Mouse (Mus musculus) stomach, embryonic 16.5 days (tissue): ENCODE measurements around the gene Rusc1. TPM values are rescaled to one million over a fixed set of nuclear protein-coding genes. Genes with fewer than 3 reads are reported as not detected.

ENCODE experiments used
- ATAC-seq: fragments of 200-750 bp; cut with Nextera tagmentation; 2 replicates; pipeline ENCODE4 v1.8.0; 2017; ENCODE audit warnings: moderate number of reproducible peaks, moderate TSS enrichment; ENCODE audit not compliant: insufficient read depth, low FRiP score
- H3K27ac ChIP-seq: fragments of 300-500 bp; sonication (generic); 2 replicates; pipeline ENCODE4 v1.5.1; 2014; ENCODE audit warnings: low read length
- H3K27me3 ChIP-seq: fragments of 300-500 bp; sonication (generic); 2 replicates; pipeline ENCODE4 v1.6.1; 2014; ENCODE audit warnings: low read length, control low read depth, mixed read lengths; ENCODE audit not compliant: control insufficient read depth, insufficient read depth
- H3K36me3 ChIP-seq: fragments of 300-500 bp; sonication (generic); 2 replicates; pipeline ENCODE4 v1.6.1; 2014; ENCODE audit warnings: low read length; ENCODE audit not compliant: control insufficient read depth, insufficient read depth
- H3K4me1 ChIP-seq: fragments of 300-500 bp; sonication (generic); 2 replicates; pipeline ENCODE4 v1.6.1; 2014; ENCODE audit warnings: low read length, control low read depth, mixed read lengths; ENCODE audit not compliant: control insufficient read depth, insufficient read depth
- H3K4me2 ChIP-seq: fragments of 300-500 bp; sonication (generic); 2 replicates; pipeline ENCODE4 v1.6.1; 2014; ENCODE audit warnings: low read depth, low read length, mixed read lengths
- H3K4me3 ChIP-seq: fragments of 300-500 bp; sonication (generic); replicated peaks from 2 replicates; pipeline ENCODE4 v1.5.1; 2014; ENCODE audit warnings: mild to moderate bottlenecking, low read length
- H3K9ac ChIP-seq: fragments of 300-500 bp; sonication (generic); 2 replicates; pipeline ENCODE4 v1.6.1; 2014; ENCODE audit warnings: low read length
- H3K9me3 ChIP-seq: fragments of 300-500 bp; sonication (generic); replicated peaks from 2 replicates; pipeline ENCODE4 v1.6.1; 2016; ENCODE audit warnings: low read length, control low read depth; ENCODE audit not compliant: control insufficient read depth
- WGBS: fragments of 180-500 bp; shearing (Covaris S2); extraction: QIAGEN DNeasy Blood & Tissue Kit; methylation state at CpG from one replicate; pipeline ENCODE4 v1.1.7; 2014; 5-methylcytosine and 5-hydroxymethylcytosine counted together
- polyA plus RNA-seq: library from polyadenylated mRNA; unstranded; fragments of >200 nt; fragmentation: Nextera tagmentation; extraction: Ambion mirVana; gene quantifications from 2 replicates; pipeline ENCODE4 v1.2.1, GENCODE M21; 2015

Gene Rusc1
- polyA plus RNA-seq, 1 experiment from 2014 or later: 19.2 TPM

GRCm38 (mm10) chr3:89124241-89124640 is 31.1 kb upstream of the Rusc1 start:
- Histone ChIP-seq H3K9ac (no peak overlapping the region), H3K4me1 (0 out of 2 replicates have a peak, but pooled peaks cover 4% of the 10 kb centered on the region), H3K4me3 (no peak overlapping the region), H3K27me3 (no peaks in the 10 kb centered on the region), H3K27ac (no peak overlapping the region), H3K36me3 (no peaks in the 10 kb centered on the region), H3K4me2 (no peak overlapping the region), H3K9me3 (no peaks in the 10 kb centered on the region)
- no peak for ATAC-seq
- 57% methylated on average over 3 of the region's 3 CpGs for WGBS

- no peak for ATAC-seq
Measured at GRCm38 (mm10) chr3:89123313-89123712, 30.2 kb upstream of the Rusc1 start.

DNA sequence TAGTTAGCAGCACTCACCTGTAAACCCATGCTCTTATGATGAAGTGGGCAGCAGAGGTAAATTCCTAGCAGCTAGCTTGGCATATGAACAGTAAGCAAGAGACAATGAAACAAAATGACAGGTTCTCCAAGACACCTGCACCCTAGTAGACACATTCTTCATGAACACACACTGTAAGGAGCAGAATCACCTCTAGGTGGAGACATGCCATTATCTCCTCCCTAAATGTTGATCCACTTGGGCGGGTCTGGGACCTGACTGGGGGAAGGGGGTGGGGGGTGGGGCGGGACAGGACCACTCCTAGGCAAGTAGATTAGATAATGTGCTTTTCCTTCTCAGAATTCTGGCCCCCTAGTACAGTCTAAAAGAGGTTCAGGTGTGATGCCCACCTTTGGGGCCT is 22.4 kb upstream of the Rusc1 start:
- H3K36me3 ChIP-seq: no peaks in the 10 kb centered on the region
- no peak overlapping the region for H3K4me2 ChIP-seq
- no peaks in the 10 kb centered on the region for H3K27me3 ChIP-seq
- ATAC-seq: peak; percentile 44; the same call in 1 of the 2 replicates
- no peak overlapping the region for H3K9ac ChIP-seq
- H3K4me1 ChIP-seq: no peaks in the 10 kb centered on the region
- no peak overlapping the region for H3K4me3 ChIP-seq
- 8% methylated on average over 2 of the region's 2 CpGs for WGBS
- no peak overlapping the region for H3K27ac ChIP-seq
- no peaks in the 10 kb centered on the region for H3K9me3 ChIP-seq

More at GRCm38 (mm10) chr3:89123313-89123712, 30.2 kb upstream of the Rusc1 start:
- Histone ChIP-seq H3K4me3 (no peak overlapping the region), H3K27me3 (no peaks in the 10 kb centered on the region), H3K36me3 (no peaks in the 10 kb centered on the region), H3K27ac (no peak overlapping the region), H3K9ac (no peak overlapping the region), H3K4me1 (0 out of 2 replicates have a peak, but pooled peaks cover 4% of the 10 kb centered on the region), H3K9me3 (no peaks in the 10 kb centered on the region), H3K4me2 (no peak overlapping the region)
- WGBS: 53% methylated on average over 2 of the region's 2 CpGs

DNA sequence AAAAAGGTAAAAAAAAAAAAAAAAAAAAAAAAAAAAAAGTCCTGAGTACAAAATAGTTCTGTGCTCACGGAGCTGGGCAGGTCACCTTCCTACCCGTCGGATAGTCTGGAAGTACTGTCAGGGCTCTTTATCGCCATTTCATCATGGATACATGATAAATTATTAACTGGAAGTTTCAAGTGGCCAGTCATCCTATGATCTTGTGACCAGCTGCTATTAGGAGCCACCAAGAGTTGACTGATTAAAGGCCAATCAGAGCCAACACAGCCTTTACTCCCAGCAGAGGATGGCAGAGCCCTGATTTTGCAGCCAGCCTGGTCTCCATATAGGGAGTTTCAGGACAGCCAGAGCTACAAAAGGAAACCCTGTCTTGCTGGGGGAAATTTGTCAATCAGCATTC is 19.9 kb upstream of the Rusc1 start:
- no peaks in the 10 kb centered on the region for H3K36me3 ChIP-seq
- H3K9ac ChIP-seq: no peak overlapping the region
- no peak overlapping the region for H3K4me2 ChIP-seq
- ATAC-seq: no peak
- no peaks in the 10 kb centered on the region for H3K27me3 ChIP-seq
- H3K27ac ChIP-seq: no peak overlapping the region
- WGBS: 71% methylated on average over 4 of the region's 4 CpGs
- H3K4me3 ChIP-seq: no peak overlapping the region
- no peaks in the 10 kb centered on the region for H3K4me1 ChIP-seq
- H3K9me3 ChIP-seq: no peaks in the 10 kb centered on the region

- no peak for ATAC-seq
- H3K4me2 ChIP-seq: no peak overlapping the region
- no peaks in the 10 kb centered on the region for H3K9me3 ChIP-seq
- no peaks in the 10 kb centered on the region for H3K36me3 ChIP-seq
- no peak overlapping the region for H3K27ac ChIP-seq
- no peak overlapping the region for H3K4me3 ChIP-seq
- no peaks in the 10 kb centered on the region for H3K4me1 ChIP-seq
- whole genome bisulfite sequencing: 47% methylated on average over 1 of the region's 1 CpGs
- H3K9ac ChIP-seq: no peak overlapping the region
- no peaks in the 10 kb centered on the region for H3K27me3 ChIP-seq
Measured at GRCm38 (mm10) chr3:89108146-89108545, 15.0 kb upstream of the Rusc1 start.

DNA sequence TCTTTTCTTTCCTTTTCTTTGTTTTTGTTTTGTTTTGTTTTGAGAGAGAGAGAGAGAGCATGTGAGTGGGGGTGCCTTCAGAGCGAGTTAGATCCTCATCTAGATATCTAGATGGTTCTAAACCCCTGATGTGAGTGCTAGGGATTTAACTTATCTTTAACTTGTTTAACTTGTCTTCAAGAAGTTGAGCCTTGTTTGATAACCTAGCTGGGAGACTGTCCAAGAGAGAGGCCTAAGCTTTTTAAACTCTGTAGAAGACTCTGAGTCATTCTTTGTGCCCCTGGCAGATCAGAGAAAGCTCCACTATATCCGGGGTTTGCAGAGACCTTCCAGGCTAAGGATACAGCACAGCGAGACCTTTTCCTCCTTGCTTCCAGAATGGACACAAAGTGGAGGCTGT is 14.4 kb upstream of the Rusc1 start:
- WGBS: 43% methylated on average over 3 of the region's 3 CpGs
- ATAC-seq: peak; percentile 37; the same call in 1 of the 2 replicates
- H3K9ac ChIP-seq: no peak overlapping the region
- no peak overlapping the region for H3K4me2 ChIP-seq
- H3K4me3 ChIP-seq: no peak overlapping the region
- H3K36me3 ChIP-seq: no peaks in the 10 kb centered on the region
- no peaks in the 10 kb centered on the region for H3K9me3 ChIP-seq
- peaks cover 3% of the 10 kb centered on the region for H3K4me1 ChIP-seq
- no peaks in the 10 kb centered on the region for H3K27me3 ChIP-seq
- 0 out of 2 replicates have a peak overlapping the region, but pooled peaks have one; percentile 21 for H3K27ac ChIP-seq

- no peak overlapping the region for H3K4me2 ChIP-seq
- no peak overlapping the region for H3K27ac ChIP-seq
- no peak for ATAC-seq
- H3K4me3 ChIP-seq: no peak overlapping the region
- H3K9ac ChIP-seq: no peak overlapping the region
- H3K9me3 ChIP-seq: no peaks in the 10 kb centered on the region
- H3K36me3 ChIP-seq: no peaks in the 10 kb centered on the region
- H3K27me3 ChIP-seq: no peaks in the 10 kb centered on the region
- peaks cover 6% of the 10 kb centered on the region for H3K4me1 ChIP-seq
Measured at GRCm38 (mm10) chr3:89106881-89107280, 13.8 kb upstream of the Rusc1 start.

- Histone ChIP-seq H3K27ac (peak overlapping the region; percentile 85), H3K4me3 (no peak overlapping the region), H3K4me2 (no peak overlapping the region), H3K4me1 (peaks cover 21% of the 10 kb centered on the region), H3K9me3 (no peaks in the 10 kb centered on the region), H3K36me3 (peaks cover 2% of the 10 kb centered on the region; the same call in 1 of the 2 replicates), H3K27me3 (no peaks in the 10 kb centered on the region), H3K9ac (no peak overlapping the region)
- no peak for ATAC-seq
- 43% methylated on average over 4 of the region's 4 CpGs for WGBS
Measured at GRCm38 (mm10) chr3:89103291-89103595, 10.1 kb upstream of the Rusc1 start.

- H3K9ac ChIP-seq: peak overlapping the region; percentile 43
Measured at GRCm38 (mm10) chr3:89102495-89103290, 9.6 kb upstream of the Rusc1 start.

More at GRCm38 (mm10) chr3:89102495-89103290, 9.6 kb upstream of the Rusc1 start:
- H3K4me3 ChIP-seq: peak overlapping the region; percentile 35
- H3K9me3 ChIP-seq: no peaks in the 10 kb centered on the region
- peak overlapping the region; percentile 85 for H3K27ac ChIP-seq
- WGBS: 50% methylated on average over 12 of the region's 12 CpGs
- H3K4me2 ChIP-seq: peak overlapping the region; percentile 49
- H3K4me1 ChIP-seq: peaks cover 21% of the 10 kb centered on the region
- no peak for ATAC-seq
- H3K36me3 ChIP-seq: peaks cover 4% of the 10 kb centered on the region; the same call in 1 of the 2 replicates
- H3K27me3 ChIP-seq: no peaks in the 10 kb centered on the region
